Comparison of ENCODE assay signal across 1 mouse cellular context in genomic region chr4:99829094-99830073, GRCm38 (mm10).
TF ChIP-seq lines count a peak whose summit lies in the region.

TSS of gene Efcab7 (plus strand) at chr4:99829198.

TF ChIP-seq in MEL, 35 proteins besides CTCF, POLR2A, EP300 and RAD21 (continued from another document):
- TF ChIP-seq TAL1 (IDR thresholded peaks at IDR 0.05; ENCODE audit: low read length): no peak
- TF ChIP-seq MYC (IDR thresholded peaks at IDR 0.05; ENCODE audit: low read depth, low read length): peak; percentile 62; the same call in 1 of the 2 replicates
